Mouse (Mus musculus) right cerebral cortex, postnatal 14 days (tissue): ENCODE measurements around the gene Trmt10b.

ENCODE experiments used
- DNase-seq: peaks from one replicate; pipeline ENCODE4 v3.0.0; 2022

Gene Trmt10b

GRCm38 (mm10) chr4:45342286-45343155 lies 45.6 kb downstream of the Trmt10b start, which contains the start of gene Exosc3:
Gene Exosc3, minus strand, starts transcription at chr4:45342732.
- DNase-seq = peak; percentile 41

GRCm38 (mm10) chr4:45356653-45357052 lies 59.7 kb downstream of the Trmt10b start:
- DNase-seq = no peak
